Mouse (Mus musculus) liver, adult 2 months (tissue): Measurements from ENCODE around the gene Arid5b.

Experiments
- CTCF ChIP-seq: fragments of 200-500 bp; IDR thresholded peaks from 2 replicates; pipeline ENCODE4 v1.5.1; 2011; ENCODE audit warnings: low read depth, low read length, control low read depth
- POLR2A ChIP-seq: fragments of 200-500 bp; IDR thresholded peaks from 2 replicates; pipeline ENCODE4 v1.6.1; 2011; ENCODE audit warnings: low read length, control low read depth; ENCODE audit not compliant: insufficient read depth; ENCODE audit errors: extremely low read depth

- no peak for TF ChIP-seq POLR2A
- no peak for TF ChIP-seq CTCF
Observed at GRCm38 (mm10) chr10:68132636-68133035, 145.9 kb downstream of the Arid5b start.
